Mouse (Mus musculus) 3T3-L1 (cell line): ENCODE measurements around the gene Krt20.

Experiments used
- DNase-seq: peaks from one replicate; pipeline ENCODE4 v3.0.0-alpha.2; 2015; ENCODE audit warnings: low read depth, low spot score

Gene Krt20

GRCm38 (mm10) chr11:99437972-99438371 lies at the start of gene Krt20:
Gene Krt20, minus strand, starts transcription at chr11:99438150.
- DNase-seq, result no peak

GRCm38 (mm10) chr11:99474981-99475380 lies 37.0 kb upstream of the Krt20 start:
- DNase-seq, result no peak

DNA sequence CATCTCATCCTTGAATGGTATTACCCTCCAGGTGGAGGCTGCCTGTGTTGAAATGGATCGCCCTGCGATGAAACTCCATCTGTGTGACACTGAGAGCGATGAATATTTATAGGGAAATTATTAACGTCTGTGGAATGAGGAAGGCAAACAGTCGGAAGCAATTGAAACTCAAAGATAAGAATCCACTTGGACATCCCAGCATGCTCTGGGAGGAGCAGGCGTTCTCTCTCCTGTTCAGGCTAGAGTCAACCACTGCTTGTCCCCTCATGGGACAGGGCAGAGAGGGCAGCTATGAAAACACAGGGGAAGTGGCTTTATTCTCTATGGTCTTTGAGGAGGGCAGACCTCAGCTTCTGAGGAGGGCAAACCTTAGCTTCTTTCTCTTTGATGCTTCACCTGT lies 35.5 kb upstream of the Krt20 start:
- no peak for DNase-seq

DNA sequence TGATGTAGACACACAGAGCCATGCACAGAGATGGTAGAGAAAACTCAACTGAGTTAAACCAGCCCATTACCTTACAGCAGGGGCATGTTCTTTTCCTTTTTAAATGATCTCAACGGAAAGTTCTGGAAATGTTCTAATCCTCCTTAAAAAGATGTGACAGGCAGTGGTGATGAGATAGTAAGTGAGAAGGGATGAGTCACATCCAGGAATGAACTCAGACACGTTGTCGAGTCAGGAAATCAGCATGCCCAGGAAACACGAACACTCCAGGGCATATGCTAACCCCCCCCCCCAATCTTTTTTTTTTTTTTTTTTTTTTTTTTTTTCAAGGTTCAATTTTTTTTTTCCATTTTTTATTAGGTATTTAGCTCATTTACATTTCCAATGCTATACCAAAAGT lies 34.5 kb upstream of the Krt20 start:
- peak; percentile 86 for DNase-seq

GRCm38 (mm10) chr11:99471946-99472345 lies 34.0 kb upstream of the Krt20 start:
- peak; percentile 75 for DNase-seq

GRCm38 (mm10) chr11:99469228-99469627 lies 31.3 kb upstream of the Krt20 start:
- no peak for DNase-seq

DNA sequence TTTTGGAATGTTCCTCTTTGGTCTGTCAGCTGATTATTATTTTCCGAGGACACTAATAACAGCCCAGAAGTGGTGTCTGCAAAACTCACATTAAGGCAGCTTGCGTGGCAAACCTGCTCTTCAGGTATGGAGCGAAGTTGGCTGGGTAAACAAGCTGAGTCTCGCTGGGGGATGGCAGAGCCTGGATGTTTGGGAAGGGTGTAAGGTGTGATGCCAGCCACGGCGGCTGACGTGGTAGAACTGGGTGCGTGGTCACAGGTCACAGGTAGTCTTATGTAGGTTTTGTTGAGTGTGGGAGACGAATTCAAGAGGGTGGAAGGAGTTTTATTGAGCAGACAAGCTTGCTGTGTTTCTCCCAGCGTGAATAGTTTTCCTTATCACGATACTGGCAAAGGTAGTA lies 30.6 kb upstream of the Krt20 start:
- DNase-seq, result no peak

GRCm38 (mm10) chr11:99466316-99466715 lies 28.4 kb upstream of the Krt20 start:
- DNase-seq, result peak; percentile 12

- DNase-seq, result peak; percentile 91
Observed at GRCm38 (mm10) chr11:99464836-99465235, 26.9 kb upstream of the Krt20 start.

GRCm38 (mm10) chr11:99463155-99463554 lies 25.2 kb upstream of the Krt20 start:
- peak; percentile 68 for DNase-seq

DNA sequence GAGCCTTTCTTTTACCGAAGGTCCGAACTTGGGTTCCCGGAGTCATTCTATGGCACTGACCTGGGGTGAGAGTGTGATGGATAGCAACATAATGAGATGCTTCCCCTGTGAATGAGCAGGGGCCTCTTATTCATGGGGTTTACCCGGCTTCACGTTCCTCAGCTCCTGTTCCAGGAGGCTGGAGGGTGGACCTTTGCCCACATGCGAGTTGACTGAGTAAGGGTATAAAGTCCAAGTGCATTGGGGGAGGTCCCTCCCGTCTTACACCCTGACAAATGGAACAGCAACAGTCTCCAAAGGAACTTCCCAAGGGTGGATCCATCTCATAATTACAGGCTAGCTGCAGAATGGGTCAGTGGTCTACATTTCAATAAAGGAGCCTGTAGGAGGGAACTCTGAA lies 23.8 kb upstream of the Krt20 start:
- no peak for DNase-seq

DNA sequence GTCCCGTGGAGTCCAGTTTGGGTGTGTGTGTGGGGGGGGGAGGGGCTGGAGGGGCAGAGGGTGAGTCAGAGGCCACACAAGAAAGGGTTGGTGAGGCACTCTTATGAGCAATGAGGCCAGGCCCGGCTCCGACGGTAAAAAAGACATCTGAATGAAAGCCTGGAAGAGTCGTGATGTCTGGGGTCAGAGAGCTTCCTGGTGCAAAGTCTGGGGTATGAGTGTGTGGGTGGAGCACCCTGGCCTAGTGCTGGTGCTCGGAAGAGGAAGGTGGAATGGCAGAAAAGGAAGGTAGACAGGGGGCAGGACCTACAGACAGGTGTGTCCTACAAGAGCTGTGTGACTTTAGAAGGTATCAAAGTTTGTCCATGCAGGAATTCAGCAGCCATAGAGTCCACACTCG lies 20.9 kb upstream of the Krt20 start:
- no peak for DNase-seq

- no peak for DNase-seq
Observed at GRCm38 (mm10) chr11:99454759-99455158, 16.8 kb upstream of the Krt20 start.

DNA sequence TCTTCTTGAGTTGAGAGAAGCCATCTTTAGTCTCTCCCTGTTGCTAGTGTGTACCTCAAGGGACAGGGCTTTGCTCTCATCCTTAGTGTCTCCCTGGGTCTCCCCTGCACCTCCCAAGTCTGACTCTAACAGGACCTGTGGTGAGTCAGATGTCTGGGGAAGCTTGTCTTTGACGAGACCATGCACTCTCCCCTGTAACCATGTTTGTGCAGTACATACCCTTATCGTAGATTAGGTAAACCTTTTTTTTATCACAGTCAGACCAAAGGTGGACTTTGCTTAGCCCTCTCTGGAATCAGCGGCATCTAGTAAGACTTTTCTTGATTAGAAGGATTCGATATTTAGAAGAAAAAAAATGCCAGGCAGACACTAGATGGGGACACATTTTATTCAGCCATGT lies 16.1 kb upstream of the Krt20 start:
- no peak for DNase-seq

DNA sequence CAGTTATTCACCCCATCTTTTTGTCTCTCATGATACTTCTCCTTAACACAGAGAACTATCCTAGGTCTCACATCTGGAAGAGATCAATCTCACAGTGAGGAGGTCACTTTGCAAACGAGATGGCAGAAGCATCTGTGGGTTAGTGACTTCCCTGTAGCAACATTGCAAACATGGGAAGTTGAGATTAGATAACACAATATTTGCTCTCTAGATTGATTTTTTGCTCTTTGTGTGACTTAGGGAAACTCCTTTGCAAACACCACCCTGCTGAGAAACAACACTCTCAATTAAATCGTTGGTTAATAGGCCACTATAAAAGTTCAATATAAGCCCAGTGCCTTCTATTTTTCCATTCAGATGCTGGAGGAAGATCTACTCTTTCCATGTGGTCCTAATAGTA lies 10.8 kb upstream of the Krt20 start:
- DNase-seq, result no peak

- no peak for DNase-seq
Observed at GRCm38 (mm10) chr11:99441220-99441619, 3.3 kb upstream of the Krt20 start.

DNA sequence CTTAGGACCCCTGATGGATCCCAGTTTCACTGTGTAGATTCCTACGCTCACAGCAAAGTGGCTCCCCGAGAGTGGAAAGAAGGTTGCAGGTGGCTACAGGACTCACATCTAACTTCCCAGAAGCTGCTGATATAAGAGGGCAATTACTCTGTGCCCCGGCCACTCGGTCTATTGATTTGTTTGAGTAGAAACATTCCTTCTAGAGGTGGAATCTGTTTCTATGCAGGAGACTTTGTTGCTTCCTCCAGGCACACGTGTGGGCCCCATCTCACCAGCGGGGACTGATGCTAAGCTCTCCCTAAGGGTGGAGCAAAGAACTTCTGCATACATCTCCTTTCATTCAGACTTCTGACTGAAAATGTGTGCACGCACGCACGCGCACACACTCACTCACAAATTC lies 1.5 kb upstream of the Krt20 start:
- no peak for DNase-seq

- DNase-seq, result no peak
Observed at GRCm38 (mm10) chr11:99436625-99437024, 1.3 kb downstream of the Krt20 start.

- DNase-seq, result peak; percentile 14
Observed at GRCm38 (mm10) chr11:99430670-99431069, 7.3 kb downstream of the Krt20 start.

GRCm38 (mm10) chr11:99422159-99422558 lies 15.8 kb downstream of the Krt20 start, which contains the start of gene Krt12:
Gene Krt12, minus strand, starts transcription at chr11:99422259.
- no peak for DNase-seq

DNA sequence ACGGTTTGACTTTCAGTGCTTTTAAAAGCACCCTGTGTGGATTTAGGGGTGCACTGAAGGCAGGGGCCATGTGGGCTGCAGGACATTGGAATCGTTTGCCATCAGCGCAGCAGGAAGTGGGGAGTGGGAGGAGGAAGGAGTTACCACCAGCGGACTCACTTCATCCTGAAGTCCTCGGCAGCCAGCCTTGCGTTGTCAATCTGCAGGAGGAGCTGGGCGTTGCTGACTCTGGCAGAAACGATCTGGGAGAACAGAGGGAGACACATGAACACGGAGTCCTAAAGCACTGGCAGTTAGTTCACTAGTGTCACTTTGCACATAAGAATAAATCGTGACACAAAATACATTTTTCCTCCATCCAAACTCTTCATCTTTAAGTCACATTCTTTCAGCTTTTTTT lies 17.4 kb downstream of the Krt20 start:
- no peak for DNase-seq

DNA sequence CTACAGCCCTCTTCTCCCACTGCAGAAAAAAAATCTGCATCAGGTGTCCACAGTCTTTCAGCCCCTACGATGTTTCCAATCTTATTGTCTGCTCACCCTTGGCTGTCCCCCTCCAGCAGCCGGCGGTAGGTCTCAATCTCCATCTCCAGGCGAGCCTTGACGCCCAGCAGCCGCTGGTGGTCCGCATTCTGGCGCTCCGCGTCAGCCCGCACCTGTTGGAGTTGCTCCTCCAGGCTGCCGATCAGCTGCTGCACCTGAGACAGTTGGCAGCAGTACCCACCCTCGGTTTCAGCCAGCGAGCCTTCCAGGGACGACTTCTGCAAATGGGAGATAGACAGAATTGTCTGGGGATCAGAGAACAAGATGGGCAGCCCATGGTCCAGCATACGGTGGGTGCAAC lies 20.1 kb downstream of the Krt20 start:
- no peak for DNase-seq

GRCm38 (mm10) chr11:99416902-99417301 lies 21.0 kb downstream of the Krt20 start:
- no peak for DNase-seq

DNA sequence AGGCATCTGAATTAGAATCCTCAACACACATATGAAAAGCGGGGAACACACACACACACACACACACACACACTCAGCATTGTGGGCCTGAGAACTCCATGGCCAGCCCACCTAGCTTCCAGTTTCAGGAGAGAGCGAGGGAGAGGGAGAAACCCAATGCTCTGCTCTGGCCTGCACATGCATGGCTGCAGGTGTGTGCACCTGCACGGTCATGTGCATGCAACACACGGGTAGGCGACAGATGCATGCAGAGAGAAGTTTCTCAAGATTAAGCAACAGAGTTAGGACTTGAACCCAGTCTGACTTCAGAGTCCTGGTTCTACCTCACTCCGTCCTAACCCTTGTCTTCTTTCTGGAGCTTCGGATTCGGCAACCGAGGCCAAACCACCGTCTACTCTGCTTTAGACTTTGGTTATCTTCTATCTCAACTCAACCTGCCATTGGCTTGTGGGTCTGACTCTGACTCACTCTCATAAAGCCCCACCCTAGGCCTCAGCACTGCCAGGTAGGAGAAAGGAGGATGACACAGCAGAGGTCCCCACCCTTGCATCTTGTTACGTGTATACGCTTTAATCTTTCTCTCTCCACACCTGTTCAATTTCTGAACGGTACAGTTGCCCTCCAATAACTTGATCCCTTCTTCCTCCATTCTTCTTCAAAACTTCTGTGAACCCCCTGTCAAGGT lies 23.3 kb downstream of the Krt20 start:
- DNase-seq, result no peak
